In the genomic region with DNA sequence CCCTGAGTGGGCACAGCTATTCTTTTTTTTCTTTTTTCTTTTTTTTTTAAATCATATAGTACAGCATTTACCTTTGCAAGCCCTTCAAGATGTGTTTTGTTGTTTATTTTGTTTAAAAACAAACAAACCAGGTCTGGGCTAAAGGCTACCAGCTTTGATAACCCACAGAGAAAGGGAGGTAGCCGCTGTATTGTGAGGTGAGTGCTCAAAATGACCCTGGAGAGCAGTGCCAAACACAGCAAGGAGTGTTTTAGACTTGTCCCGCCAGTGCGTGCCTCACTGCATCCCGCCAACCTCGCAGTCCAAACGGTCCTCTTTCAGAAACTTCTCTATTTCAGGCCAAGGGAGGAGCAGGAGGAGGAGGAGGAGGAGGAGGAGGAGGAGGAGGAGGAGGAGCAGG, we compare ENCODE assay signal across 12 mouse cellular contexts.
DNase-seq lines count a peak whose midpoint lies in the region; ATAC-seq and TF ChIP-seq lines count a peak whose summit lies in the region.
"Had no signal": no experiment of that assay in that cellular context is flagged by ENCODE, and none has a peak within 500 bp of the region (broad histone marks: within the 10 kb centered on the region; RNA-seq: fewer than 3 reads in every experiment).

No protein-coding gene starts in this region.

- TF ChIP-seq POLR2A in MEL (IDR thresholded peaks at IDR 0.05; ENCODE audit: control insufficient read depth in 1 of 2, insufficient read depth in 1 of 2, low read depth in 1 of 2, low read length in 2 of 2, poor library complexity in 1 of 2) = no peak

- ATAC-seq in heart, embryonic 15.5 days (replicated peaks; ENCODE audit: insufficient number of reproducible peaks, insufficient read depth, low FRiP score, low read depth) = no peak
- no peak for ATAC-seq in lung, embryonic 16.5 days (ENCODE audit: low read depth)
- no peak for ATAC-seq in granulocyte monocyte progenitor cell, adult 5-6 weeks (replicated peaks; ENCODE audit: poor library complexity, severe bottlenecking)
- ATAC-seq: forebrain, embryonic 16.5 days had no signal

- H3K27ac ChIP-seq in MEL (ENCODE audit: control insufficient read depth, low read depth, low read length) = peak overlapping the region; percentile 82
- H3K27ac ChIP-seq in heart, embryonic 15.5 days = peak overlapping the region; percentile 81
- peak overlapping the region; percentile 80 for H3K27ac ChIP-seq in lung, embryonic 16.5 days (ENCODE audit: low read length)
- H3K27ac ChIP-seq: hindbrain, embryonic 15.5 days had no signal

- no peak for TF ChIP-seq EP300 in MEL (IDR thresholded peaks at IDR 0.05; ENCODE audit: low read depth in 1 of 2, low read length in 2 of 2)

- no peaks in the 10 kb centered on the region; a peak in 1 of 4 replicates for H3K27me3 ChIP-seq in MEL (ENCODE audit: control insufficient read depth in 1 of 2, insufficient read depth in 2 of 2, low read length in 2 of 2)
- no peaks in the 10 kb centered on the region for H3K27me3 ChIP-seq in heart, embryonic 15.5 days
- no peaks in the 10 kb centered on the region for H3K27me3 ChIP-seq in lung, embryonic 16.5 days (ENCODE audit: control insufficient read depth, insufficient read depth, low read depth, low read length)
- H3K27me3 ChIP-seq: hindbrain, embryonic 15.5 days had no signal

- 41% methylated on average over 6 of the region's 6 CpGs for WGBS in heart, embryonic 15.5 days
- 21% methylated on average over 6 of the region's 6 CpGs for whole genome bisulfite sequencing in lung, embryonic 16.5 days

- intact Hi-C loops in heart, postnatal 25 days (cut with DNase I) = loop anchor here (2.0 to 5.0 kb wide), 4 partner anchors 90 to 174 kb away; no protein-coding TSS in a partner anchor

- no peak for TF ChIP-seq RAD21 in MEL (IDR thresholded peaks at IDR 0.05; ENCODE audit: low read depth, low read length)

- H3K36me3 ChIP-seq in MEL (ENCODE audit: control insufficient read depth in 1 of 2, insufficient read depth in 2 of 2, low read length in 2 of 2) = peaks cover 0 to 14% of the 10 kb centered on the region in 2 experiments; a peak in 2 of 4 replicates
- H3K36me3 ChIP-seq in heart, embryonic 15.5 days = no peaks in the 10 kb centered on the region
- no peaks in the 10 kb centered on the region for H3K36me3 ChIP-seq in lung, embryonic 16.5 days (ENCODE audit: control insufficient read depth, insufficient read depth, low read length)
- H3K36me3 ChIP-seq: hindbrain, embryonic 15.5 days had no signal

- DNase-seq in heart, adult 18-20 months = peak; percentile 33 to 40
- DNase-seq in heart, postnatal 25 days (ENCODE audit: low spot score) = no peak
- DNase-seq in MEL (ENCODE audit: low read depth, low spot score) = peak; percentile 57
- DNase-seq in right cerebral cortex, postnatal 14 days = no peak
- DNase-seq in urinary bladder, postnatal 14 days (ENCODE audit: low spot score) = no peak
- DNase-seq: cerebellum, adult 11-12 months had no signal

- H3K4me1 ChIP-seq in MEL (ENCODE audit: control insufficient read depth in 1 of 2, insufficient read depth in 2 of 2, low read length in 2 of 2) = peaks cover 0 to 11% of the 10 kb centered on the region in 2 experiments
- peaks cover 24% of the 10 kb centered on the region for H3K4me1 ChIP-seq in heart, embryonic 15.5 days (replicated peaks)
- peaks cover 22% of the 10 kb centered on the region for H3K4me1 ChIP-seq in lung, embryonic 16.5 days (replicated peaks; ENCODE audit: control insufficient read depth, insufficient read depth, low read length)
- H3K4me1 ChIP-seq: hindbrain, embryonic 15.5 days had no signal

- no peaks in the 10 kb centered on the region for H3K9me3 ChIP-seq in MEL (replicated peaks; ENCODE audit: insufficient read depth, low read length)
- no peaks in the 10 kb centered on the region for H3K9me3 ChIP-seq in heart, embryonic 15.5 days (replicated peaks)
- H3K9me3 ChIP-seq in lung, embryonic 16.5 days (ENCODE audit: control insufficient read depth, low read length) = no peaks in the 10 kb centered on the region
- H3K9me3 ChIP-seq: hindbrain, embryonic 15.5 days had no signal

- peak overlapping the region; percentile 48 for H3K9ac ChIP-seq in MEL (ENCODE audit: control insufficient read depth, low read depth, low read length, poor library complexity, severe bottlenecking)
- no peak overlapping the region for H3K9ac ChIP-seq in heart, embryonic 15.5 days
- H3K9ac ChIP-seq in lung, embryonic 16.5 days (ENCODE audit: low read length) = no peak overlapping the region
- H3K9ac ChIP-seq: hindbrain, embryonic 15.5 days had no signal

- no peak overlapping the region for H3K4me2 ChIP-seq in heart, embryonic 15.5 days
- no peak overlapping the region for H3K4me2 ChIP-seq in lung, embryonic 16.5 days (ENCODE audit: low read depth, low read length)
- H3K4me2 ChIP-seq: hindbrain, embryonic 15.5 days had no signal

- peak overlapping the region in 1 of 2 experiments; percentile 35; a peak in 1 of 4 replicates for H3K4me3 ChIP-seq in MEL (ENCODE audit: control insufficient read depth in 1 of 2, insufficient read depth in 1 of 2, low read depth in 2 of 2, low read length in 2 of 2)
- H3K4me3 ChIP-seq in heart, embryonic 15.5 days = no peak overlapping the region
- no peak overlapping the region for H3K4me3 ChIP-seq in lung, embryonic 16.5 days (ENCODE audit: low read length)
- H3K4me3 ChIP-seq: hindbrain, embryonic 15.5 days; left cerebral cortex, adult 2 months had no signal

- no peaks in the 10 kb centered on the region for H3K79me2 ChIP-seq in MEL (ENCODE audit: control insufficient read depth, insufficient read depth, low read length, poor library complexity)

- no peak for TF ChIP-seq CTCF in MEL (IDR thresholded peaks at IDR 0.05 in 2 of 3, conservative IDR thresholded peaks at IDR 0.05 in 1 of 3; ENCODE audit: control insufficient read depth in 1 of 3, insufficient read depth in 1 of 3, low read depth in 2 of 3, low read length in 3 of 3, poor library complexity in 1 of 3, severe bottlenecking in 1 of 3)

TF ChIP-seq in MEL, 35 proteins besides CTCF, POLR2A, EP300 and RAD21:
- TF ChIP-seq MAX (IDR thresholded peaks at IDR 0.05; ENCODE audit: low read length) = no peak
- peak; percentile 7; the same call in 1 of the 2 replicates for TF ChIP-seq ZNF384 (IDR thresholded peaks at IDR 0.05; ENCODE audit: low read depth, low read length)

Comparison
In these comparisons a context has a peak if more than half of its experiments do, and no peak if none do; other contexts are left out.
1. DNase-seq: peak in heart, adult 18-20 months (2 of 2) and MEL (single experiment); none in heart, postnatal 25 days (single experiment), right cerebral cortex, postnatal 14 days (single experiment) and urinary bladder, postnatal 14 days (single experiment).
2. Peak in every context shown above with its lines, with median percentiles within 50 percentile points of each other: H3K27ac ChIP-seq.